Mouse (Mus musculus): ENCODE data around the gene Fcrlb. TPM values are rescaled to one million over a fixed set of nuclear protein-coding genes. Genes with fewer than 3 reads are reported as not detected.

Fcrlb gene
- total RNA-seq, 2 experiments from 2014 or later, result 0.24 TPM; not detected in 1

DNA sequence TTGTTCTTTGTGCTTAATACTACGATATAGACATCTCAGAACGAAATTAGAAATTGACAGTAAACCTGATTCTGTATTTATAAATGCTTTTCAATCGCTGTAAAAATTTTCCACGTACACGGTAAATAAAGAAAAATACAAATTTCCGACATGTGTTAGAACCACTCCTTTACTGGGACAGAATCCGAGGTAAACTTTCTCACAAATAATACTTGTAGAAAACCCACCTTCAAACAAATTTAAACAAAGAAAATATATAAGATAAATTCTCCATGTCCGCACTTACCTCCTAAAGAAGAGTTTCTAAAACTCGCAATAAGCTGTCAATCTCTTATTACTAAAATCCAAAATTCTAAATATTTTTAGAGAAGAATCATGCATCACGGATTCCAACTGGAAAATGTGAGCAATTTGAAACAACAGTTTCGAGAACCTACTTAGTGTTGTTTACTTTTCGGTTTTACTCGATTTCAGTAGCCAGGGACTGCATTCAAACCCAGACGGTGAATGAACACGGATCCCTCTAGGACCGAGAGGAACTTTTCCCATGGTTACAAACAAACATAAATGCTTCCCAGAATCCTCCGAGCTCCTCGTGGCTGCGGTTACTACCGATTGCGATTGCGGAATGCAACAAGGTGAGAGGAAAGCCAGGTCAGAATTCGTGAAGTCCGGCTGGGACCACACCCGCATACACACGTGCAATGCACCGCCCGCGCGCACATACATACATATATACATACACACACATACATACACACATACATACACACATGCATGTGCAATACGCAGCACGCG is 44.4 kb downstream of the Fcrlb start:
- peak; percentile 78 for DNase-seq

DNA sequence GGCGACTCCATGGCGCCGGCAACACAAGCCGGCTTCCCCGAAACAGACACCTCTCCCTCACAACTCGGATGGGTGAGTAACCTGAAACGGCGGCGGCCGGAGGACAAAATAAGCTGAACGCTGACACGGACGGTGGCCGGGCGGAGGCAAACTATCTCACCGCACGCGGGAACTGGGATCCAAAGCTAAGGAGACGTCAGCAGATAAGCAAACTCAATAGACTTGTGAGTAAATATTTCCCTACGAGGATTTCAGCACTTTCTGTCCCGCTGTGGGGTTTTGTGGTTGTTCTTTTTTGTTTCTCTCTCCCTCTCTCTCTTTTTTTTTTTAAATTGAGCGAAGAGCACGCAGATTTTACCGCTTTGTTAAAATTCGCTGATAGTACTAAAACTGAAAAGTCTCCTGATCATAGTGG is 45.0 kb downstream of the Fcrlb start, which contains the start of gene Atf6:
Gene Atf6 (minus strand): TSS at position 81 of the 415 bp plus-strand sequence.
- DNase-seq, result peak; percentile 98

DNA sequence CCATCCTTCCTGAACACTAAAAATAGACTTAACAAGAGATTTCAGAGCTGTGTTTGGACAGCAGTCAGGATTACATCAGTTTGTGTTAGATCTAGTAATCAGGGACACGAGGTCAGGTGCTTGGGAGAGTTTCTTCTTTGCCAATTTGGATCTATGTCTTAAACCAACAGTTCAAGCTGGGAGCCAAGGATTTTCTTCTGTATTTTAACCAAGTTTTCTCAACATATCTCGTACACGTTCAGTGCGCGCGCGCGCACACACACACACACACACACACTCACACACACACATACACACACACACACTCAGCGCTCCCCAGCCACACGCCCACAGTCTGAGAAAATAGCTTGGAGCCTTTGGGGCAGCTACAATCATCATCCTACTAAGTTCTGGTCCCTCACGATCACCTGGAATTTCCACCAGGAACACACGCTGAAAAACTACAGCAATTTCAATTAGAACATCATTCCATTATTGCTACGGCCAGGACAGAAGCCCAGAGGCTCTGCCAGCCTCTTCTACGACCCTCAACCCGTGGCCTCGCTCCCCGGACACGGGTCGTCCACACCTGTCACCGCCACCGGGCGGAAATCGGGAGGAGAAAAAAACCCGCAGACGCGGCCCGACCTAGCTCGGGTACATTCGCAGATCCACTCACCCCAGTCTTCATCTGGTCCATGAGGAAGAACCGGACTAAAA is 45.6 kb downstream of the Fcrlb start:
- peak; percentile 24 for DNase-seq

DNA sequence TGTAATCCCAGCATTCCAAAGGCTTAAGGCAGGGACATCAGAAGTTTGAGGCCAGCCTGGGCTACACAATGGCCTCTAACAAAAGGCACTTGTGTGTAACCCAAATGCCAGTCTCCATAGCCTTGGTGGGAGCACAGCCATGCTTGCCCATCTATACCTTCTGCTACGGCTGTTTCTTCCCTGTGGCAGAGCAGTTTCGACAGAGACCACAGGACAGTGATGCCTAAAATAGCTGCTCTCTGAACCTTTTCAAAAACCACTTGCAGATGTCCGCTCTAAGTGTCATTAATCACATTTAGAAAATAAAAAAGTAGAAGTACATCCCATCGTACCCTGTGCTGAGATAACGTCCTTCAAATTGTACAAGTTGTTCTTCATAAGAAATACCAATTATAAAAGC is 47.3 kb downstream of the Fcrlb start:
- DNase-seq, result no peak

DNA sequence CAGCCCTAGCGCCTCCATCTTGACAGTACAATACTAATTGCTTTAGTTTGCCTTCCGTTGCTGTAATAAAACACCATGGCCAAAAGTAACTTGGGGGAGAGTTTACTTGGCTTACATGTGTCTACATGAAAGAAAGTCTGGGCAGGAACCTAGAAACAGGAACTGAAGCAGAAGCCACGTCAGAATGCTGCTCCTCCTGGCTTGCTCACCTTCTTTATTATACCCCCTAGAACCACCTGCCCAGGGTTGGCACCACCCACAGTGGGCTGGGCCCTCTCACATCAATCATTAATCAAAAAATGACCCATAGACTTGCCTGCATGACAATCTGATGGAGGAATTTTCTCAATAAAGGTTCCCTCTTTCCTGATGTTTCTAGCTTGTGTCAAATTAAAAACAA is 48.0 kb downstream of the Fcrlb start:
- no peak for DNase-seq

DNA sequence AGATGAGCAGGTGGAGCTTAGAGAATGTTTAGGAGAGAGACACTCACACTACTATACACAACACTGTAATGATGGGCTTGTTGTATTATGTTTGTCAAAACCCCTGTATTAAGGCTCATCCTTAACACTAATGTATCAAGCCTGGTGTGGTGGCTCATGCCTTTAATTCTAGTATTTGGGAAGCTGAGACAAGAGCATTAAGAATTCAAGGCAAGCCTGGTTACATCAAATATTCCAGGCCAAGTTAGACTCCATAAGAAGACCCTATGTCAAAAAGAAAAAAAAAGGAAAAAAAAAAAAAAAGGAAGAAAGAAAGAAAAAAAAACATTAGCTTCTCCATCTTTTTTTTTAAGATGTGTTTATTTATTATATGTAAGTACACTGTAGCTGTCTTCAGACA is 48.5 kb downstream of the Fcrlb start:
- no peak for DNase-seq

DNA sequence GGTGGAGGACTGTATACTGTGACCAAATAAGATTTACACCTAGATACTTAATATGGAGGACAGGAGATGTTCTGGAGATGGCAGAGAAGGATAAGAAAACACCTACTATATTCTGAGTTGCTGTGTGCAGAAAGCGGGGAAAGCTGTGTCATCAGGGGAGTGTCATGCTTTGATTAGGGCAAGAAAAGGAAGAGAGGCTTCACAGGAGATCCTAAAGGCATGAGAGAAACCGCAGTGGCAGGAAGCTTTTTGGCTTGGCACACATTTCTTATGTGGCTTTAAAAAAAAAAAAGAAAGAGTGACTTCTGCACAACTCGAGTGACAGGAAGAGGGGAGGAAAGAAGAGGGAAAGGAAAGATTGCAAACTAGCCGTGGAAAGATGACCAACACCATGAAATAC is 49.7 kb downstream of the Fcrlb start:
- DNase-seq, result no peak

DNA sequence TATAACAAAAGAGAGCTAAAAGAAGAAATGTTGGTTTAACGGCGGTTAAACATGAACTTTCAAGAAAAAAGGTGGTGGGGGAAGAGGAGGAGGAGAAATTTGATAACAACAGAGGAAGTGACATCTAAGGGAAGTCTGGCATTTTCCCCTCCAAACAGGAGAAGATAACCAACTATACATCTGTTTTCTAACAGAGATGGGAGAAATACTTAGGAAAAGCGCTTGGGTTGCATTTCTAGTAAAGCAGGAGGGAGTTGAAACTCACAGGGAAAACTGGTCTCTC is 50.4 kb downstream of the Fcrlb start:
- no peak for DNase-seq

DNA sequence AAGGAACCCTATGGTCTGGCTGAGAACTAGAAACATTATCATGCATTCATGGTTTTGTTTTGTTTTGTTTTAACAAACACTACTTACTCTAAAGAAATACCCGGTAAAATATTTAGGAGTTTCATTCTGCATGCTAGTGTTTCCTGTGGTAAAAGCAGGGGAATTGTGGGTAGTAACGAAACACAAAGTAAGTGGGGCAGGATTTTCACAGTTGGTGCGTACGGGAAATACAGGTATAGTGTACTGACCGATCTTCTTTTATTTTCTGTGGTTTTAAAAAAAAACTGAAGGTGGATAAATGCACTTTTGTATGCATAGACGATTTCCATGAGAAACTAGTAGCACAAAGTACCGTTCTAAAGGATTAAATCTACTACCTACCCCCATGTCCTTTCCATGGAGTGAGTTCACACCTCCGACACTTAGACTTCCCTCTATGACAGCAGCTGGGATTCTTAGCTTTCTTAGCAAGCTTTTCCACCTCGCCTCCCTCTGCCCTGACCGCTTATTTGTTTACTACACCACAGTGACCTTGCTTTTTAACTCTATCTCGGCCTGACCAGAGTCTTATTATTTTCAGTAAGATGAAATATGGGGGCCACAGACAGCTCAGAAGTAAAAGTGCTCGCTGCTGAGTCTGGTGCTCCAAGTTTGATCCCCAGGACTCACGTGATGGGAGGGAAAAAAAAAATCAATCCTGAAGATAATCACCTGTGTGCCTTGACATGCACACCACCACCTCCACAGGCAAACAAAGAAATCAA is 50.9 kb downstream of the Fcrlb start:
- DNase-seq, result no peak

DNA sequence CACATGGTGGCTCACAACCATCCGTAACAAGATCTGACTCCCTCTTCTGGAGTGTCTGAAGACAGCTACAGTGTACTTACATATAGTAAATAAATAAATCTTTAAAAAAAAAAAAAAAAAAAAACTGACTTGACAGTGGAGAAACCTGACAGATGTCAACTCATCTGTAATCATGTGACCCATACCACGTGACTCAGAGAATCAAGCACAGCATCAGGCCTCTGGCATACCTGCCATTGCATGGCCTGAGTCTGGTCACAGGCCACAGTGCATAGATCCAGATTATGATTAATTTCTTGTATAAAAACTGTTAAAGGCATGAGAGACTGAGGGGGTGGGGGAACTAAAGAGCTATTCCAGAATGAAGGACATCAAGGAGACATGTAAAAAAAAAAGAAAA is 53.9 kb downstream of the Fcrlb start:
- no peak for DNase-seq

DNA sequence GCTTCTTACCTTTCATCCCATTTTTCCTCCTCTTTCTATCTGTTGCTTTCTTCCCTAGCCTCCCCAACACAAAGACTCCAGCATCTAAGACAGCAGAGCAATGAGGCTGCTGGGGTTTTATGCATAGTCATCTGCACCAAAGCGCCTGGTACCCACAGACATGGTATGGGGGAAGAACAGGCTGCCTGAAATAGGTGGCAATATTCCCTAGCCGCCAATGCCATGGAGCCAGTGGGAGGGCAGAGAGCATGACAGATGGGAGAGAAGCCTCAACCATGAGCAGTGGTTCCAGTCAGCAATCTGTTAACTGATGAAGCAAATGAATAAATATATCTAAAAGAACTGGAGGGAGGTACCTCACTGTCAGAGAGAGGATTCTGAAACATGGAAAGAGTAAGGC is 55.4 kb downstream of the Fcrlb start:
- no peak for DNase-seq

Other genes with a start within 250 kb of the Fcrlb start
- gene Atf6, start 45.2 kb downstream of the Fcrlb start, total RNA-seq (2021), result 10 to 100 TPM; 26.1 to 27.6 TPM
- gene Gm26620, start 27.9 kb downstream of the Fcrlb start, total RNA-seq (2021), result under 1 TPM; 0.45 to 0.76 TPM
- 10 to 100 TPM; 14.0 to 17.7 TPM for gene Dusp12, start 27.4 kb downstream of the Fcrlb start, total RNA-seq (2021)
- gene Fcrla, start 14.6 kb upstream of the Fcrlb start, total RNA-seq (2021), result 1 to 10 TPM; 3.0 to 3.2 TPM
- 10 to 100 TPM; 12.4 to 22.3 TPM for gene Fcgr2b, start 63.6 kb upstream of the Fcrlb start, total RNA-seq (2021)
- gene Fcgr4, start 106.0 kb upstream of the Fcrlb start, total RNA-seq (2021), result 1 to 10 TPM in 1 of 2 experiments, under 1 TPM in 1; 0.85 to 1.2 TPM
- gene Fcgr3, start 152.0 kb upstream of the Fcrlb start, total RNA-seq (2021), result 10 to 100 TPM in 1 of 2 experiments, 1 to 10 TPM in 1; 9.8 to 10.4 TPM
- gene Cfap126, start 201.0 kb upstream of the Fcrlb start, total RNA-seq (2021), result 1 to 10 TPM in 1 of 2 experiments, under 1 TPM in 1; 0.51 to 1.3 TPM
- 100 to 1,000 TPM; 746 to 845 TPM for gene Sdhc, start 237.7 kb upstream of the Fcrlb start, total RNA-seq (2021)
- 10 to 100 TPM; 10.1 to 20.4 TPM for gene Mpz, start 237.8 kb upstream of the Fcrlb start, total RNA-seq (2021)